Mouse (Mus musculus) liver, embryonic 16.5 days (tissue): ENCODE results near the gene 4930404H24Rik. TPM values are rescaled to one million over a fixed set of nuclear protein-coding genes. Genes with fewer than 3 reads are reported as not detected.

Experiments used
- ATAC-seq: fragments of 200-750 bp; cut with Nextera tagmentation; 2 replicates; pipeline ENCODE4 v1.8.0; 2017; ENCODE audit warnings: low read depth, mild to moderate bottlenecking, moderate number of reproducible peaks, moderate library complexity
- H3K27ac ChIP-seq: fragments of 300-500 bp; sonication (generic); 2 replicates; pipeline ENCODE4 v1.5.1; 2014; ENCODE audit warnings: mild to moderate bottlenecking, low read length
- H3K27me3 ChIP-seq: fragments of 300-500 bp; sonication (generic); 2 replicates; pipeline ENCODE4 v1.6.1; 2014; ENCODE audit warnings: low read depth, low read length, mixed read lengths; ENCODE audit not compliant: control insufficient read depth, insufficient read depth
- H3K36me3 ChIP-seq: fragments of 300-500 bp; sonication (generic); 2 replicates; pipeline ENCODE4 v1.6.1; 2014; ENCODE audit warnings: mild to moderate bottlenecking; ENCODE audit not compliant: control insufficient read depth, insufficient read depth
- H3K4me1 ChIP-seq: fragments of 300-500 bp; sonication (generic); 2 replicates; pipeline ENCODE4 v1.6.1; 2014; ENCODE audit warnings: low read depth, low read length, mixed read lengths; ENCODE audit not compliant: control insufficient read depth
- H3K4me2 ChIP-seq: fragments of 300-500 bp; sonication (generic); 2 replicates; pipeline ENCODE4 v1.6.1; 2014; ENCODE audit warnings: low read depth, low read length, mixed read lengths
- H3K4me3 ChIP-seq: fragments of 300-500 bp; sonication (generic); 2 replicates; pipeline ENCODE4 v1.5.1; 2014; ENCODE audit warnings: low read depth, mild to moderate bottlenecking, low read length
- H3K9ac ChIP-seq: fragments of 300-500 bp; sonication (generic); 2 replicates; pipeline ENCODE4 v1.6.1; 2014; ENCODE audit warnings: low read depth, low read length
- H3K9me3 ChIP-seq: fragments of 300-500 bp; sonication (generic); replicated peaks from 2 replicates; pipeline ENCODE4 v1.6.1; 2016; ENCODE audit warnings: low read length; ENCODE audit not compliant: control insufficient read depth
- WGBS: fragments of 180-500 bp; shearing (Covaris S2); extraction: QIAGEN DNeasy Blood & Tissue Kit; methylation state at CpG from one replicate; pipeline ENCODE4 v1.1.7; 2014; ENCODE audit not compliant: insufficient replicate concordance; 5-methylcytosine and 5-hydroxymethylcytosine counted together
- polyA plus RNA-seq: library from polyadenylated mRNA; unstranded; fragments of >200 nt; fragmentation: Nextera tagmentation; extraction: Ambion mirVana; gene quantifications from 2 replicates; pipeline ENCODE4 v1.2.1, GENCODE M21; 2015

Gene 4930404H24Rik
- polyA plus RNA-seq, 1 experiment from 2014 or later, result not detected

GRCm38 (mm10) chr2:153529931-153530766 is 37.6 kb downstream of the 4930404H24Rik start, which contains the start of gene Nol4l:
TSS of gene Nol4l (minus strand) at chr2:153529971.
- H3K4me3 ChIP-seq, result peak within 1 kb of the TSS; percentile 81
- H3K36me3 ChIP-seq, result no peaks in the 10 kb centered on the region
- peak within 1 kb of the TSS; percentile 84 for H3K9ac ChIP-seq
- H3K4me2 ChIP-seq, result peak within 1 kb of the TSS; percentile 99
- H3K9me3 ChIP-seq, result no peaks in the 10 kb centered on the region
- peaks cover 48% of the 10 kb centered on the region for H3K4me1 ChIP-seq
- H3K27ac ChIP-seq, result peak within 1 kb of the TSS; percentile 89
- ATAC-seq, result peak; percentile 1; the same call in 1 of the 2 replicates
- 1% methylated on average over 57 of the region's 86 CpGs for WGBS
- H3K27me3 ChIP-seq, result peaks cover 16% of the 10 kb centered on the region

GRCm38 (mm10) chr2:153530948-153531347 is 38.4 kb downstream of the 4930404H24Rik start:
- ATAC-seq, result no peak
- Histone ChIP-seq H3K4me3 (no peak overlapping the region), H3K9ac (no peak overlapping the region), H3K27me3 (peaks cover 16% of the 10 kb centered on the region), H3K36me3 (no peaks in the 10 kb centered on the region), H3K4me2 (no peak overlapping the region), H3K4me1 (peaks cover 40% of the 10 kb centered on the region), H3K27ac (no peak overlapping the region), H3K9me3 (no peaks in the 10 kb centered on the region)
- WGBS, result 34% methylated on average over 5 of the region's 5 CpGs

DNA sequence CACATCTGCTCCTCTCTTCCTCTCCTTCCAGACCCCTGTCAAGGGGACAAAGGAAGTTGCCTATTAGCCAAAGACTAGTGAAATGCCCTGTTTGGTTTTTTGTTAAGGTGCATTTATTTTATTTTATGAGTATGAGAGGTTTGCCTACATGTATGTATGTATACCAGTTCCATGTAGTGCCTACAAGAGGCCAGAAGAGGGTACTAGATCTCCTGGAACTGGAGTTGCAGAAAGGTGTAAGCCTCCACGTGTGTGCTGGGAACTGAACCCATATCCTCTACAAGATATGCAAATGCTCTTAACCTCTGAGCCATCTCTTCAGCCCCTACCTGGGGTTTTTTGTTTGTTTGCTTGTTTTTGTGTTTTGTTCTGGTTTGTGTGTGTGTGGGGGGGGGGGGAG is 41.4 kb downstream of the 4930404H24Rik start:
- Histone ChIP-seq H3K27ac (no peak overlapping the region), H3K4me3 (no peak overlapping the region), H3K9me3 (no peaks in the 10 kb centered on the region), H3K4me1 (peaks cover 11% of the 10 kb centered on the region), H3K36me3 (no peaks in the 10 kb centered on the region), H3K9ac (no peak overlapping the region), H3K4me2 (no peak overlapping the region), H3K27me3 (peaks cover 16% of the 10 kb centered on the region)
- WGBS, result 73% methylated on average over 1 of the region's 1 CpGs
- no peak for ATAC-seq

GRCm38 (mm10) chr2:153538898-153539297 is 46.3 kb downstream of the 4930404H24Rik start:
- peaks cover 15% of the 10 kb centered on the region for H3K4me1 ChIP-seq
- H3K36me3 ChIP-seq, result no peaks in the 10 kb centered on the region
- H3K9me3 ChIP-seq, result no peaks in the 10 kb centered on the region
- no peak overlapping the region for H3K4me3 ChIP-seq
- no peak for ATAC-seq
- H3K27ac ChIP-seq, result no peak overlapping the region
- H3K27me3 ChIP-seq, result no peaks in the 10 kb centered on the region
- H3K4me2 ChIP-seq, result no peak overlapping the region
- 71% methylated on average over 3 of the region's 3 CpGs for WGBS
- H3K9ac ChIP-seq, result no peak overlapping the region

DNA sequence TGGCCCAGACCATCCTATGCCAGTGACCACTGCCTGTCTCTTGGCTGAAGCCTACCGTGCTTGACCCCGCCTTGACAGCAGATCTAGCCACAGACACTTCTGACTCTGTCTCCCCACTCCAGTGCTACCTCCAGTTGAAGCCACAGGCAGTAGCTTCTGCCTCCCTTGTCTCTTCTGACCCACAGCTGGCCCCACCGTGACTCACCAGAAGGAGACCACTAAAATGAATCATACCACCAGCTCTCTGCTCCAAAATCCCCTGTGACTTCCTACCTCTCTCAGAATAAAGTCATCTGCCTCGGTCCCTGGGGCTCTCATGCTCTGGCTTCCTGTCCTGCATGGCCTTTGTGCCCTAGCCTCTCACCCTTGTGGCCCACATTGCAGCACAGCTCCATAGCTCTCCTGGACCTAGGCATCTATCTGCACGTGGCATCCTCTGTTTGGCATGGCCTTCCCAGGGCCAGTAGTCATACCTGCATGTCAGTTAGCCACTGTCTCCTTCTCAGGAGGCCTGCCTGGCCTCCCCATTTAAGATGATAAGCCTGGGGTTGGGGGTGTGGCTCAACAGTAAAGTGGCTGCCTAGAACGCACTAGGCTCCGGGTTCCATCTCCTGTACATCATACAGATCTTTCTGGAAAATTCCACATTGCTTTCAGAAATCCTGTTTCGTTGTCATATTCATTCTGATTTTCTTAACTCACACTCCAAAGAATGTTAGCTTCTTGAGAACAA is 50.5 kb downstream of the 4930404H24Rik start:
- 29% methylated on average over 8 of the region's 8 CpGs for WGBS

More for the DNA sequence above, 50.5 kb downstream of the 4930404H24Rik start:
- Histone ChIP-seq H3K36me3 (no peaks in the 10 kb centered on the region), H3K27me3 (no peaks in the 10 kb centered on the region), H3K9me3 (no peaks in the 10 kb centered on the region), H3K4me2 (peak overlapping the region; percentile 4; the same call in 1 of the 2 replicates), H3K4me3 (no peak overlapping the region), H3K9ac (0 out of 2 replicates have a peak overlapping the region, but pooled peaks have one; percentile 8), H3K4me1 (peaks cover 55% of the 10 kb centered on the region), H3K27ac (peak overlapping the region; percentile 67; the same call in 1 of the 2 replicates)
- peak; percentile 65 for ATAC-seq

Other genes with a start within 250 kb of the 4930404H24Rik start
- 1.9 and 2.1 TPM in 2 replicates for gene Kif3b, start 201.4 kb upstream of the 4930404H24Rik start, polyA plus RNA-seq
- 4.2 and 4.7 TPM in 2 replicates for gene Asxl1, start 147.0 kb upstream of the 4930404H24Rik start, polyA plus RNA-seq
- gene Nol4l, start 37.2 kb downstream of the 4930404H24Rik start, polyA plus RNA-seq, result 3.9 and 4.3 TPM in 2 replicates
- gene Commd7, start 140.0 kb downstream of the 4930404H24Rik start, polyA plus RNA-seq, result 24.8 and 25.0 TPM in 2 replicates
- 3.3 and 3.8 TPM in 2 replicates for gene Dnmt3b, start 156.7 kb downstream of the 4930404H24Rik start, polyA plus RNA-seq
- 0.81 and 1.1 TPM in 2 replicates for gene Dnmt3c, start 203.9 kb downstream of the 4930404H24Rik start, polyA plus RNA-seq
- 91.6 and 102 TPM in 2 replicates for gene Mapre1, start 248.5 kb downstream of the 4930404H24Rik start, polyA plus RNA-seq